In genomic region chr11:45624233-45624632, GRCm38 (mm10) we compare ENCODE assay signal across 17 mouse cellular contexts.
"Had no signal": no experiment of that assay in that cellular context is flagged by ENCODE, and none has a peak within 500 bp of the region (broad histone marks: within the 10 kb centered on the region; RNA-seq: fewer than 3 reads in every experiment).

No protein-coding gene starts in this region.

- H3K9me3 ChIP-seq: limb, embryonic 13.5 days; liver, embryonic 13.5 days; stomach, embryonic 15.5 days had no signal

- H3K4me3 ChIP-seq: layer of hippocampus, adult 2 months; limb, embryonic 13.5 days; liver, embryonic 13.5 days; stomach, embryonic 15.5 days had no signal

- H3K27me3 ChIP-seq: limb, embryonic 13.5 days; liver, embryonic 13.5 days; stomach, embryonic 15.5 days had no signal

- H3K36me3 ChIP-seq: limb, embryonic 13.5 days; liver, embryonic 13.5 days; stomach, embryonic 15.5 days had no signal

- H3K4me1 ChIP-seq: limb, embryonic 13.5 days; liver, embryonic 13.5 days; stomach, embryonic 15.5 days had no signal

- H3K27ac ChIP-seq: layer of hippocampus, adult 2 months; limb, embryonic 13.5 days; liver, embryonic 13.5 days; stomach, embryonic 15.5 days had no signal

- DNase-seq: kidney, adult 11 months; kidney, adult 9 months; kidney, postnatal 25 days; layer of hippocampus, postnatal 36 days; liver; liver, embryonic 13.5 days; lung, adult 2 months; lung, postnatal 14 days; lung, postnatal 4 days; midbrain, embryonic 14.5 days; right cerebral cortex, postnatal 25 days; spleen, adult 18-20 months; thymus, adult 18-20 months; thymus, postnatal 36 days had no signal
